Mouse (Mus musculus) CH12.LX (cell line): Measurements from ENCODE around the gene Dglucy. TPM values are rescaled to one million over a fixed set of nuclear protein-coding genes. Genes with fewer than 3 reads are reported as not detected.

Experiments
- DNase-seq: peaks from one replicate; pipeline ENCODE4 v3.0.0-alpha.2; 2013; ENCODE audit errors: extremely low read depth
- H3K27ac ChIP-seq: 2 replicates; pipeline ENCODE4 v1.5.1; 2012; ENCODE audit warnings: low read depth, mild to moderate bottlenecking, control low read depth, moderate library complexity; ENCODE audit not compliant: insufficient read depth
- H3K27me3 ChIP-seq: replicated peaks from 2 replicates; pipeline ENCODE3; 2012; ENCODE audit warnings: inconsistent platforms
- H3K36me3 ChIP-seq, 2 experiments: replicated peaks in 1 of 2; 2 replicates each; pipeline versions ENCODE3 to v1.6.1; 2012; ENCODE audit warnings: inconsistent platforms in 1 of 2, low read length in 1 of 2, mild to moderate bottlenecking in 1 of 2, mixed read lengths in 1 of 2, moderate library complexity in 1 of 2; ENCODE audit not compliant: control insufficient read depth in 1 of 2, insufficient read depth in 1 of 2
- H3K4me1 ChIP-seq, 2 experiments: 2 replicates each; pipeline ENCODE4 v1.6.1; 2012; ENCODE audit warnings: inconsistent platforms in 1 of 2, moderate library complexity in 1 of 2; ENCODE audit not compliant: insufficient read depth in 2 of 2, control insufficient read depth in 1 of 2
- H3K4me2 ChIP-seq: 2 replicates; pipeline ENCODE4 v1.6.1; 2012; ENCODE audit warnings: low read depth, mild to moderate bottlenecking, control low read depth; ENCODE audit not compliant: poor library complexity, insufficient read depth, severe bottlenecking
- H3K4me3 ChIP-seq, 3 experiments: fragments of 150-350 bp in 1 of 3; sonication (generic) in 1 of 3; replicated peaks in 1 of 3; 2 replicates each; pipeline versions ENCODE3 to v1.5.1; 2011 to 2012; ENCODE audit warnings: low read depth in 2 of 3, low read length in 2 of 3, mild to moderate bottlenecking in 2 of 3, moderate library complexity in 2 of 3, control low read depth in 1 of 3, improper control_type of control experiment in 1 of 3, inconsistent platforms in 1 of 3, mixed read lengths in 1 of 3; ENCODE audit not compliant: poor library complexity in 1 of 3
- H3K79me2 ChIP-seq: replicated peaks from 2 replicates; pipeline ENCODE4 v1.6.1; 2012; ENCODE audit warnings: mild to moderate bottlenecking, moderate library complexity; ENCODE audit not compliant: control insufficient read depth, poor library complexity, insufficient read depth, severe bottlenecking; ENCODE audit errors: extremely low read depth
- H3K9ac ChIP-seq: 2 replicates; pipeline ENCODE4 v1.6.1; 2012; ENCODE audit warnings: low read depth, mild to moderate bottlenecking, control low read depth, moderate library complexity; ENCODE audit not compliant: insufficient read depth
- H3K9me3 ChIP-seq: replicated peaks from 2 replicates; pipeline ENCODE3; 2012; ENCODE audit warnings: low read length, inconsistent platforms, mixed read lengths
- CHD2 ChIP-seq: IDR thresholded peaks from 2 replicates; pipeline ENCODE4 v1.6.1; 2011; ENCODE audit warnings: low read length, improper control_type of control experiment
- CTCF ChIP-seq, 2 experiments: IDR thresholded peaks in 1 of 2; conservative IDR thresholded peaks in 1 of 2; 2 replicates each; pipeline ENCODE4 v1.5.1; 2011 to 2012; ENCODE audit warnings: low read depth in 2 of 2, low read length in 2 of 2, improper control_type of control experiment in 1 of 2, inconsistent platforms in 1 of 2, mild to moderate bottlenecking in 1 of 2, moderate library complexity in 1 of 2
- ETS1 ChIP-seq: conservative IDR thresholded peaks from 2 replicates; pipeline ENCODE4 v1.6.1; 2012; ENCODE audit warnings: low read depth, mild to moderate bottlenecking, inconsistent platforms, low read length, improper control_type of control experiment, moderate library complexity
- HCFC1 ChIP-seq: IDR thresholded peaks from 2 replicates; pipeline ENCODE4 v1.6.1; 2012; ENCODE audit warnings: low read depth, mild to moderate bottlenecking, inconsistent platforms, low read length, improper control_type of control experiment
- IRF4 ChIP-seq: IDR thresholded peaks from 2 replicates; pipeline ENCODE4 v1.6.1; 2014; ENCODE audit warnings: low read depth, mild to moderate bottlenecking, inconsistent platforms, low read length, improper control_type of control experiment
- NELFE ChIP-seq: IDR thresholded peaks from 2 replicates; pipeline ENCODE4 v1.6.1; 2011; ENCODE audit warnings: low read depth, low read length, improper control_type of control experiment
- PAX5 ChIP-seq: IDR thresholded peaks from 2 replicates; pipeline ENCODE4 v1.6.1; 2012; ENCODE audit warnings: low read length, inconsistent platforms, mixed read lengths
- RAD21 ChIP-seq: IDR thresholded peaks from 2 replicates; pipeline ENCODE4 v1.6.1; 2011; ENCODE audit warnings: low read depth, mild to moderate bottlenecking, low read length, improper control_type of control experiment, moderate library complexity
- RCOR1 ChIP-seq: conservative IDR thresholded peaks from 2 replicates; pipeline ENCODE4 v1.6.1; 2012; ENCODE audit warnings: low read depth, mild to moderate bottlenecking, inconsistent platforms, low read length, improper control_type of control experiment
- SMC3 ChIP-seq: IDR thresholded peaks from 2 replicates; pipeline ENCODE4 v1.6.1; 2011; ENCODE audit warnings: low read depth, low read length, improper control_type of control experiment
- ZC3H11A ChIP-seq: IDR thresholded peaks from 2 replicates; pipeline ENCODE4 v1.6.1; 2012; ENCODE audit warnings: low read depth, mild to moderate bottlenecking, inconsistent platforms, low read length, improper control_type of control experiment
- ZKSCAN1 ChIP-seq: IDR thresholded peaks from 2 replicates; pipeline ENCODE4 v1.6.1; 2012; ENCODE audit warnings: low read depth, inconsistent platforms, low read length, improper control_type of control experiment, borderline replicate concordance
- ZNF384 ChIP-seq: IDR thresholded peaks from 2 replicates; pipeline ENCODE4 v1.6.1; 2012; ENCODE audit warnings: low read depth, low read length, improper control_type of control experiment, inconsistent platforms
- dilution Hi-C: fragments of 300-500 bp; cut with MboI; formaldehyde crosslinking; loops from 2 replicates; pipeline ENCODE4 v1.14.3; 2020; ENCODE audit warnings: low sequenced_read_pairs; ENCODE audit not compliant: extremely low pct_unique_long_range_greater_than_20kb, extremely low pct_ligation_motif_present
- in situ Hi-C: fragments of 300-500 bp; cut with MboI; formaldehyde crosslinking; loops from 3 replicates; pipeline ENCODE4 v1.14.3; 2019; ENCODE audit warnings: low sequenced_read_pairs, low pct_ligation_motif_present, low pct_unique_long_range_greater_than_20kb, mixed read lengths
- polyA plus RNA-seq: library from polyadenylated mRNA; unstranded; fragments of >175 nt; gene quantifications from 2 replicates; pipeline ENCODE4 v1.2.1, GENCODE M21; 2012; ENCODE audit warnings: low read depth; ENCODE audit not compliant: insufficient read length
- total RNA-seq, 2 experiments: library from RNA; depleted of rRNA; stranded (reverse); fragments of 300-350 nt in 1 of 2; fragments of >200 nt in 1 of 2; gene quantifications; 2 replicates each; pipeline ENCODE4 v1.2.3; 2012 to 2014

Dglucy gene
- total and polyA plus RNA-seq, 3 experiments, result 5.5 to 20.6 (median 10.1) TPM

DNA sequence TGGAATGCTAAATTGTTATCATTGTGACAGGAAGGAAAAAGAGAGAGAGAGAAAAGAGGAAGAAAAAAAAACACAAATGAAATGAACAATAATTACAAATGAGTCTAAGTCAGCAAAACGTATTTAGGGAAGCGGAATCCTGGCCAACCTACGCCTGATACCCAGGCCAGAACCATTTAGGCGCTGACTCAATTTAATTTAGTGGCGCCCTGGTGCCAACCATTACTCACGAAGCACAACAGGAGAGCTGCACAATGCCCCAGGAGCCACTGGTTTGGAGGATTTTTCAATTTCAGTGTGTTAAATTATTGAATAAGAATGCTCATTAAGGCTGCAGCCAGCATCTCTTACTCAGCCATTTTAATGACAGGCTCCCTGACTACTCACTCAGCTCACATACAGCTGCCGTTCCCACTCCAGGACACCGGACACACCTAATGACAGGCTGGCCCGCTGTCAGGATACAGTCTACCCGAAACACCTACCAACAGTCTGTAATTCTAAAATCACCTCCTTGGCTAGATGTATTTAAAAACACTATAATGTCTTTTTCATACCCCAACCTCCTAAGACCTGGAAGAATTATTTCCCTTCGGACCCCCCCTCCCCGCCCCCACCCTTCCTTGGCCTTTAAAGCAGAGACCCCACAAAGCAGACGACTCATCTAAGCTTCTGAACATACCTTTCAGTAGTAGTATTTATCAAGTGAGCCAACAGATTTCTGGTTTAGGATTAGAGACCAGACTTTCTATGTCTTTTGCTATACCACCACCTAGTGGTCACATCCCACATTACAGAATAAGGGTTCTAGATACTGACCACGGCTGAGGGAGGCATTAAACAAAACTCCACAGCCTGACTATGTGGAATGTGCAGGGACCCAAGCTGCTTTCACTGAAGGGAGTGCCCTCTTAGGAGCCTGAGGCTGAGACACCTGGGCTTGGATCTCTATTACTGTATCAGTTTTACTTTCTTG, 147.1 kb downstream of the Dglucy start:
- in situ Hi-C loops (no loop called here), dilution Hi-C loops (no loop called here)
- no peaks in the 10 kb centered on the region for H3K79me2 ChIP-seq
- DNase-seq, result peak; percentile 84
- H3K9me3 ChIP-seq, result peaks cover 9% of the 10 kb centered on the region
- H3K36me3 ChIP-seq, result peaks cover 80 to 94% of the 10 kb centered on the region in 2 experiments
- no peak overlapping the region for H3K4me2 ChIP-seq
- TF ChIP-seq RCOR1, result no peak
- peak; percentile 93 for TF ChIP-seq RAD21
- TF ChIP-seq SMC3, result peak; percentile 89
- TF ChIP-seq ZKSCAN1, result no peak
- no peak; the same call in 1 of the 2 replicates for TF ChIP-seq NELFE
- TF ChIP-seq ZC3H11A, result peak; percentile 65
- no peak for TF ChIP-seq ETS1
- no peak for TF ChIP-seq PAX5
- no peak for TF ChIP-seq HCFC1
- TF ChIP-seq CTCF (conservative IDR thresholded peaks at IDR 0.05 in 1 of 2, IDR thresholded peaks at IDR 0.05 in 1 of 2; ENCODE audit: low read depth in 2 of 2, low read length in 2 of 2), result peak; percentile 73 to 90
- no peak overlapping the region for H3K9ac ChIP-seq
- H3K4me1 ChIP-seq, result peaks cover 5 to 14% of the 10 kb centered on the region in 2 experiments
- H3K4me3 ChIP-seq, result no peak overlapping the region
- no peak overlapping the region for H3K27ac ChIP-seq
- no peaks in the 10 kb centered on the region for H3K27me3 ChIP-seq

- H3K4me3 ChIP-seq, result no peak overlapping the region
- no peak overlapping the region for H3K4me2 ChIP-seq
- in situ Hi-C loops, result no loop called here
- H3K27me3 ChIP-seq, result no peaks in the 10 kb centered on the region
- peaks cover 76 to 92% of the 10 kb centered on the region in 2 experiments for H3K36me3 ChIP-seq
- H3K79me2 ChIP-seq, result no peaks in the 10 kb centered on the region
- dilution Hi-C loops, result no loop called here
- H3K9ac ChIP-seq, result no peak overlapping the region
- peaks cover 14% of the 10 kb centered on the region for H3K9me3 ChIP-seq
- H3K27ac ChIP-seq, result no peak overlapping the region
- DNase-seq, result peak; percentile 60
- TF ChIP-seq CHD2 (no peak), ZNF384 (peak; percentile 53; the same call in 1 of the 2 replicates), IRF4 (no peak), ZKSCAN1 (no peak)
- peaks cover 5 to 25% of the 10 kb centered on the region in 2 experiments for H3K4me1 ChIP-seq
Observed at GRCm38 (mm10) chr12:100928286-100928685, 149.4 kb downstream of the Dglucy start.
